7 mouse cellular contexts compared by ENCODE assay signal in genomic region chr12:95693651-95694471, GRCm38 (mm10). TPM values are rescaled to one million over a fixed set of nuclear protein-coding genes. Genes with fewer than 3 reads are reported as not detected.
DNase-seq lines count a peak whose midpoint lies in the region; ATAC-seq and TF ChIP-seq lines count a peak whose summit lies in the region.

No protein-coding gene starts in this region.

- TF ChIP-seq CTCF in heart, adult 2 months (IDR thresholded peaks at IDR 0.05) = peak; percentile 51
- no peak for TF ChIP-seq CTCF in testis, adult 2 months (IDR thresholded peaks at IDR 0.05; ENCODE audit: control insufficient read depth, insufficient read depth, insufficient replicate concordance, low read depth, low read length)

- TF ChIP-seq EP300 in heart, adult 2 months (IDR thresholded peaks at IDR 0.05; ENCODE audit: insufficient read depth, low read depth, low read length) = 0 out of 2 replicates have a peak, but pooled peaks have one; percentile 39

- no peaks in the 10 kb centered on the region for H3K9me3 ChIP-seq in embryonic facial prominence, embryonic 12.5 days
- no peaks in the 10 kb centered on the region for H3K9me3 ChIP-seq in limb, embryonic 13.5 days
- no peaks in the 10 kb centered on the region for H3K9me3 ChIP-seq in midbrain, embryonic 14.5 days (ENCODE audit: control insufficient read depth, low read length)

- H3K4me1 ChIP-seq in embryonic facial prominence, embryonic 12.5 days = peaks cover 18% of the 10 kb centered on the region
- H3K4me1 ChIP-seq in heart, adult 2 months (ENCODE audit: control insufficient read depth, insufficient read depth, low read length) = peaks cover 3% of the 10 kb centered on the region; the same call in 1 of the 2 replicates
- peaks cover 33% of the 10 kb centered on the region for H3K4me1 ChIP-seq in limb, embryonic 13.5 days
- peaks cover 25% of the 10 kb centered on the region; the same call in 1 of the 2 replicates for H3K4me1 ChIP-seq in midbrain, embryonic 14.5 days (ENCODE audit: control insufficient read depth, insufficient read depth, low read length)
- H3K4me1 ChIP-seq in testis, adult 2 months (ENCODE audit: control insufficient read depth, insufficient read depth, low read length) = peaks cover 15% of the 10 kb centered on the region

- H3K4me3 ChIP-seq in embryonic facial prominence, embryonic 12.5 days = peak overlapping the region; percentile 84
- peak overlapping the region; percentile 69 for H3K4me3 ChIP-seq in heart, adult 2 months
- peak overlapping the region; percentile 85 for H3K4me3 ChIP-seq in limb, embryonic 13.5 days
- peak overlapping the region; percentile 70 for H3K4me3 ChIP-seq in midbrain, embryonic 14.5 days (replicated peaks; ENCODE audit: low read depth, low read length)
- H3K4me3 ChIP-seq in testis, adult 2 months (ENCODE audit: control insufficient read depth, low read depth, low read length) = peak overlapping the region; percentile 5; the same call in 1 of the 2 replicates

- H3K27me3 ChIP-seq in embryonic facial prominence, embryonic 12.5 days = peaks cover 3% of the 10 kb centered on the region; the same call in 1 of the 2 replicates
- H3K27me3 ChIP-seq in heart, adult 2 months (ENCODE audit: control insufficient read depth, insufficient read depth, low read length) = no peaks in the 10 kb centered on the region
- H3K27me3 ChIP-seq in limb, embryonic 13.5 days = peaks cover 4% of the 10 kb centered on the region; the same call in 1 of the 2 replicates
- H3K27me3 ChIP-seq in midbrain, embryonic 14.5 days (ENCODE audit: control insufficient read depth, insufficient read depth, low read length) = no peaks in the 10 kb centered on the region
- H3K27me3 ChIP-seq in testis, adult 2 months (ENCODE audit: control insufficient read depth, insufficient read depth, low read length) = no peaks in the 10 kb centered on the region

- peak; percentile 55 for DNase-seq in adrenal gland, postnatal 14 days
- peak; percentile 72 to 76 for DNase-seq in heart, adult 2 months
- DNase-seq in kidney, adult 11 months = peak; percentile 47
- peak; percentile 76 for DNase-seq in midbrain, embryonic 14.5 days

- WGBS in embryonic facial prominence, embryonic 12.5 days = 2% methylated on average over 28 of the region's 28 CpGs
- WGBS in heart, adult 2 months = under 1% methylated on average over 28 of the region's 28 CpGs
- WGBS in limb, embryonic 13.5 days = under 1% methylated on average over 28 of the region's 28 CpGs
- under 1% methylated on average over 28 of the region's 28 CpGs for WGBS in midbrain, embryonic 14.5 days

- H3K36me3 ChIP-seq in embryonic facial prominence, embryonic 12.5 days = no peaks in the 10 kb centered on the region
- no peaks in the 10 kb centered on the region for H3K36me3 ChIP-seq in heart, adult 2 months (ENCODE audit: control insufficient read depth, insufficient read depth, low read length)
- no peaks in the 10 kb centered on the region for H3K36me3 ChIP-seq in limb, embryonic 13.5 days
- H3K36me3 ChIP-seq in midbrain, embryonic 14.5 days (ENCODE audit: control insufficient read depth, insufficient read depth, low read length) = no peaks in the 10 kb centered on the region
- H3K36me3 ChIP-seq in testis, adult 2 months (ENCODE audit: control insufficient read depth, insufficient read depth, low read length) = no peaks in the 10 kb centered on the region

- intact Hi-C loops in heart, adult 2 months (cut with DNase I) = loop anchor here (10.0 kb wide), 2 partner anchors 1109 to 1269 kb away; no protein-coding TSS in a partner anchor

- TF ChIP-seq POLR2A in heart, adult 2 months (IDR thresholded peaks at IDR 0.05; ENCODE audit: insufficient read depth, low read depth, low read length) = 0 out of 2 replicates have a peak, but pooled peaks have one; percentile 18
- no peak for TF ChIP-seq POLR2A in testis, adult 2 months (IDR thresholded peaks at IDR 0.05; ENCODE audit: control insufficient read depth, low read depth, low read length)

- peak overlapping the region; percentile 76 for H3K4me2 ChIP-seq in embryonic facial prominence, embryonic 12.5 days (replicated peaks)
- peak overlapping the region; percentile 86 for H3K4me2 ChIP-seq in limb, embryonic 13.5 days (replicated peaks)
- H3K4me2 ChIP-seq in midbrain, embryonic 14.5 days (ENCODE audit: low read length) = peak overlapping the region; percentile 80

- peak overlapping the region; percentile 97 for H3K27ac ChIP-seq in embryonic facial prominence, embryonic 12.5 days
- H3K27ac ChIP-seq in heart, adult 2 months = peak overlapping the region; percentile 44
- peak overlapping the region; percentile 65 for H3K27ac ChIP-seq in limb, embryonic 13.5 days
- peak overlapping the region; percentile 88 for H3K27ac ChIP-seq in midbrain, embryonic 14.5 days (replicated peaks; ENCODE audit: low read depth, low read length)
- H3K27ac ChIP-seq in testis, adult 2 months (ENCODE audit: control insufficient read depth, insufficient read depth, low read depth, low read length) = no peak overlapping the region

- peak overlapping the region; percentile 82 for H3K9ac ChIP-seq in embryonic facial prominence, embryonic 12.5 days
- H3K9ac ChIP-seq in heart, adult 2 months (ENCODE audit: low read depth, low read length) = peak overlapping the region; percentile 53
- H3K9ac ChIP-seq in limb, embryonic 13.5 days = peak overlapping the region; percentile 73
- peak overlapping the region; percentile 81 for H3K9ac ChIP-seq in midbrain, embryonic 14.5 days (replicated peaks; ENCODE audit: low read length)

- ATAC-seq in embryonic facial prominence, embryonic 12.5 days (ENCODE audit: insufficient number of reproducible peaks, insufficient read depth, low FRiP score, low TSS enrichment) = no peak
- no peak for ATAC-seq in limb, embryonic 13.5 days (ENCODE audit: low FRiP score, low read depth)
- no peak for ATAC-seq in midbrain, embryonic 14.5 days (ENCODE audit: low FRiP score, low TSS enrichment)

- H3K79me2 ChIP-seq in heart, adult 2 months (replicated peaks; ENCODE audit: control insufficient read depth, insufficient read depth, low read length) = no peaks in the 10 kb centered on the region

RNA-seq across cellular contexts. Expression of gene Flrt2, which starts 1.8 kb away (rescaled TPM):
- 13.2 and 15.8 TPM in 2 replicates for total RNA-seq in adrenal gland, postnatal 14 days (2021)
- 64.8 and 90.3 TPM in 2 replicates for polyA plus RNA-seq in embryonic facial prominence, embryonic 12.5 days (2016; fragmentation: Nextera tagmentation; extraction: Ambion mirVana)
- total RNA-seq in heart, adult 2 months (2021) = 1 to 10 TPM; 4.8 to 6.9 TPM
- polyA plus RNA-seq in heart, adult 2 months (2012; rRNA removed) = 2.2 and 4.2 TPM in 2 replicates
- polyA plus RNA-seq in limb, embryonic 13.5 days (2015; fragmentation: Nextera tagmentation; extraction: Ambion mirVana) = 53.7 and 59.8 TPM in 2 replicates
- 24.2 and 32.2 TPM in 2 replicates for polyA plus RNA-seq in midbrain, embryonic 14.5 days (2014; fragmentation: Nextera tagmentation; extraction: Ambion mirVana)
- 2.2 and 2.8 TPM in 2 replicates for polyA plus RNA-seq in testis, adult 2 months (2012; rRNA removed)

Comparison
In these comparisons a context has a peak if more than half of its experiments do, and no peak if none do; other contexts are left out.
1. H3K4me3 ChIP-seq: peak in every context shown above with its lines; median percentile 85 in limb, embryonic 13.5 days; 84 in embryonic facial prominence, embryonic 12.5 days; 70 in midbrain, embryonic 14.5 days; 69 in heart, adult 2 months; 5 in testis, adult 2 months.